Mouse (Mus musculus): ENCODE results near the gene Ubash3a.

Ubash3a gene

GRCm38 (mm10) chr17:31207771-31208334, at the start of gene Ubash3a:
Gene Ubash3a, plus strand, starts transcription at chr17:31207873.
- in situ Hi-C loops (cut with MseI, MboI), result no loop called here

DNA sequence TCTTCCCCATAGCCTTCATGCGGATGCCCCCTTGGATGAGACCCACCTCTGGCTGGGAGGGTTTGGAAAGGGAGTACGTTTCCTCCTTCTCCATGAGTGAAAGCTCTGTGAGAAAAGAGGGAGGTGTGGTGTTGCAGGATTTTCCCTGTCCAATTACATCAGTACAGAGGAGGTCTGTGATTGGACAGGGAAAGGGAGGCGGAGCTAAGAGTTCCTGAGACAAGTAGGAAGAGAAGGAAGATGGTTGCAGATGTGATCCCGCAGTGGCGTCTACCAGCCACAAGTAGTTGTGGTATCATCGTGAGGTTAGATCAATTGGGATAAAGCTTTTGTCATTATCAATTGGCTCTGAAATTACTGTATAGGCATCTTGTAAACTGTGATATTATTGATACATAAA, 49.8 kb upstream of the Ubash3a start:
- in situ Hi-C loops (cut with MseI, MboI), result no loop called here

DNA sequence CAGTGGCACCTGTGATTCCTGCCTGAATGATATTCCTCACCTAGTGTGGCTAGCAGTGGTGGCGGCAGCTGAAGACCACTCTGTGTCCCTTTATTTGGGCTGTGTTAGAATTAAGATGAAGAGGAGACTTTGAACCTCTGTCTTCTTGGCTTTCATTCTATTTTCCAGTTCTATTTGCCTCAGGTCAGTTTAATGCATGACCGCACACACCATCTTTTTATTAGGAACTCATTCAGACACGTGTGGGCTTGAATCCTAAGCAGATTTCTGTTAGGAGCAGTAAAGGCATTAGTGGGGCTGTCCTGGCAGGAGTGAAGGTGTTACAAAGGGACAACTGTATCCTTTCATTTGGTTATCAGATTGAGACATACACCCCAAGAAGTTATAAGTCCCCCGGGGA, 47.4 kb upstream of the Ubash3a start:
- in situ Hi-C loops (cut with MseI, MboI), result no loop called here

DNA sequence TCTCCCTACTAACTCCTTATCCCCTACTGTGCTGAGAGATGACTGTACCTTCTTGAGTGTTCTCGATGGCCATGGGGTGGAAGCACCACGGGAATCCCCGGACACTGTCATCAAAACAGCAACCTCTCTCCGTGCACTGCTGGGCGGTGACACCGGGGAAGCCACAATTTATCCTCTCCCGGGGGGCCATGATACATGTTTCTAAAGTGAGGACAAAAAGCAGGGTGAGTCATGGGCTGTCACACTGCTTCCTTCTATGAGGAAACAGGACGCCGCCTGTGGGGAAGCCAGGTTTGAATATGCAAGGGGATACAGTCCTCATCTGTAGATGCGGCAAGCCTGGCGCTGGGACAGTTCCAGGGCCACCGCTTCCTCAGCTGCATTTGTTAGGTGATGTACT, 45.1 kb upstream of the Ubash3a start:
- in situ Hi-C loops (cut with MseI, MboI), result no loop called here

- in situ Hi-C loops (cut with MseI, MboI), result no loop called here
Measured at GRCm38 (mm10) chr17:31163821-31164220, 43.9 kb upstream of the Ubash3a start.

DNA sequence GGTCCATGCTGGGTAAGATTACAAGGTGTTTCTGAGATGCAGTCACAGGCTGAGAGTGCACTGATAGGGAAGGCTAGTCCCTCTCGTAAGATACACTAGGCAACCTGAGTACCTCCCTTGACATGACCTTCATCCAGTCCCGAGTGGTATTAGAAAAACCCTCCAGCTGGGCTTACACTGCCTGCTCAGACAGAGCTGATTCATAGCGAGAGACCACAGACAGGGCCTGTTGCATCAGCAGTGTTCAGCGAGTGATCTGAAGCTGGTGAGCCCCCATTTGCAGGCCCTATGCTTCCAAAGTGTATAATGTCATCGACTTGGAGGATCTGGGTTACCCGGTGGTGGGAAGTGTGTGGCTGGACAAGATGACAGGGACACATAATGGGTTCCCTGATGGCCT, 42.5 kb upstream of the Ubash3a start, which contains the start of gene Tff1:
Gene Tff1, minus strand, starts transcription at position 151 of the 400 bp plus-strand sequence.
- in situ Hi-C loops (cut with MseI, MboI), result no loop called here

- in situ Hi-C loops (cut with MseI, MboI), result no loop called here
Measured at GRCm38 (mm10) chr17:31169796-31170195, 37.9 kb upstream of the Ubash3a start.

DNA sequence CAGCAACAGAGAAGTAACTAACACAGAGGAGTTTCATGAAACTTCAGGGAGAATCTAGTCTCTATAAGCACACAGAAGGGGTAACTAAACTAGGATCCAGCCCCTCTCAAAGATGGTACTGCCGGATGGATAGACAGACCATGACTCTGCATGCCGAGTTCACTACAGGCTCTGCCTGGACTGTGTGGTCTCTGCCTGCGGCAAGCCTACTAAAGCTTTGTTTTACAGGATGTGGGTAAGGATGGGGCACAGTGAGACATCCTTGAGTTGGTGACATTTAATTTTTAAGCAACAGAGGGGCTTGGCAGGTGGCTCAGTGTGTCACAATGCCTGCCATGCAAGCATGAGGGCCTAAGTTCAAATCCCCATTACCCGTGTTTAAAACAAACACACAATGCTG, 31.4 kb upstream of the Ubash3a start:
- in situ Hi-C loops (cut with MseI, MboI), result no loop called here

GRCm38 (mm10) chr17:31181490-31181889, 26.2 kb upstream of the Ubash3a start:
- in situ Hi-C loops (cut with MseI, MboI), result loop anchor here (10.0 kb wide), 2 partner anchors 47 to 167 kb away; no protein-coding TSS in a partner anchor

DNA sequence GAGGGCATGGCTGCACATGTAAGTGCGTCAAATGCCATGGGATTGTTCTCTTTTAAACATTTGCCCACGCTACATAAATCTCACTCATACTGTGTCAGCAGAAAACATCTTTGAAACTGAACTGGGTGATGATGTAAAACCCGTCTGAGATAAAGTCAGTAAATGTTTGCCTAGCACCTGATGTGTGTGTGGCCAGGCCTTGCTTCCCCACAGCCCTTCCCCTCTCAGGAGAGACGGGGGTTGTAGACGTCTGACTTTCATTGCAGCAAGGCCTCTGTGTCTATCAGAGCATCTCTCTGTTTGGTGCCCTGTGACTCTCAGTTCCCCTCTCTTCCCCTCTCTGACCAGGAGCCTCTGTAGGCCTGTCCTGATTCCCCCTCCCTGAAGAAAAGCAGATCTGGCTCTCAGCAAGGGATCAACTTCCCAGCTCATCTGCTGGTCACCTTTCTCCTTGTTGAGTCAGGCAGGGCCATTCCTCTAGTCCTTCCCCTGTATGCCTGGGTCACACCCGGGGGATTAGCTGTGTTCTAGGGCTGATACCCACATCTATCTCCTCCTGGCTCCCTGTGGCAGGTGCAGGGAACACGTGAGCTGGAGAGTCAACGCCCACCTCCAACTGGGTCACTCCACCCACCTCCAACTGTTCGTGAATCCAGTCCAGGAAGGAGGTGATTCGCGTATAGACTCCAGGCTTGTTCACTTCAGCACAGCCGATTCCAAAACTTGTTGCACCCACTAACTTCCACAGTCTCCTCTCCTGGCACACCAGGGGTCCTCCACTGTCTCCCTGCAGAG, 24.3 kb upstream of the Ubash3a start:
- in situ Hi-C loops (cut with MseI, MboI), result loop anchor here (10.0 kb wide), 2 partner anchors 49 to 169 kb away; no protein-coding TSS in a partner anchor

DNA sequence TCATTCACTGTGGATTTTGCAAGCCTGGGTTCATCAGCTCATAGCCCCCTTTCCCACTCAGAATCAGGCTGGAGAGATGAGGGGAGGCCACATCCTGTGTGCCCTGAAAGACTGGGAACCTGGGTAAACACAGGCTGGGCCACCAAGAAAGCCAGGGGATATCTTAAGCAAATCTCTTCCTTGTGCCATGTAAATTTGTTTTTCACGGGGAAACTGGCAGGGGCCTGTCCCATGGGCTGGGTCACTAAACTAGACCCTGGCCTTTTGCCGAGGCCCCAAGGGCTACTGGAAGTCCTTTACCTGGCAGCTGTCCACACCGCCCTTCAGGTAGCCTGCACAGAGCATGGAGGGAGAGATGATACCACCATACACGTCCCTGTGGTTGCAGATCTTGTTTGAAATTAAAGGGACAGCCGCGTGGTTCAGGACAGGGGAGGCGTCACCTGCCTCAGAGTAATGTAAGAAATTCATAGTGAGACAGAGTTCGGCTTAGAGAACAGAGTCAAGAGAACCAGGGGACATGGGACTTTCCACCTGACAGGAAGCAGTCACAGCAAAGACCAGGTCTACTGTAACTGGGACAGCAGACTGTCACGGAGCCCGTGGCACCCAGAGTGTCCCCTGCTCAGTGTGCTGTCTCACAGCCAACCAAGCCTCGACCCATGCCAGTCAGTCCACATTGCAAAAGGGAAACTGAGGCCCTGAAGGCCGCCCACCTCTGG, 23.2 kb upstream of the Ubash3a start:
- in situ Hi-C loops (cut with MseI, MboI), result loop anchor here (10.0 kb wide), 2 partner anchors 50 to 170 kb away; no protein-coding TSS in a partner anchor

- in situ Hi-C loops (cut with MseI, MboI), result loop anchor here (10.0 kb wide), 2 partner anchors 53 to 173 kb away; no protein-coding TSS in a partner anchor
Measured at GRCm38 (mm10) chr17:31187370-31187769, 20.3 kb upstream of the Ubash3a start.

DNA sequence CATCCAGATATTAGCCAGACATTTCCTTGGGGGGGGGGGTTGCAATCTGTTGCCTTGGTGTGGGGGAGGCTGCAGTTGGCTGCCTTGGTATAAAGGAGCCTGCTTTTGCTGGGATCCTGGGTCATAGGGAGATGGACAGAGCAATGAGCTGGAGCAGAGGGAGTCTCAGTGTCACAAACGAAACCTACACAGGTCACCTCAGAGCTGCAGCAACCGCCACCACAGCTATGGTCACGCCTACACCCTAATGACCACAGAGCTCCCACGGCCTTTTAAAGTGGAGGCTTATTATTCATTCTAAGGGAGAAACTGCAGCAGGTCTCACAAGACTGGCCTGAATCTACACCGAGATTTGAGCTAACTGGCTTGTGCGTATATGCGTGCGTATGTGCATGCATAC, 15.8 kb upstream of the Ubash3a start:
- in situ Hi-C loops (cut with MseI, MboI), result no loop called here

- in situ Hi-C loops (cut with MseI, MboI), result no loop called here
Measured at GRCm38 (mm10) chr17:31192663-31193062, 15.0 kb upstream of the Ubash3a start.

DNA sequence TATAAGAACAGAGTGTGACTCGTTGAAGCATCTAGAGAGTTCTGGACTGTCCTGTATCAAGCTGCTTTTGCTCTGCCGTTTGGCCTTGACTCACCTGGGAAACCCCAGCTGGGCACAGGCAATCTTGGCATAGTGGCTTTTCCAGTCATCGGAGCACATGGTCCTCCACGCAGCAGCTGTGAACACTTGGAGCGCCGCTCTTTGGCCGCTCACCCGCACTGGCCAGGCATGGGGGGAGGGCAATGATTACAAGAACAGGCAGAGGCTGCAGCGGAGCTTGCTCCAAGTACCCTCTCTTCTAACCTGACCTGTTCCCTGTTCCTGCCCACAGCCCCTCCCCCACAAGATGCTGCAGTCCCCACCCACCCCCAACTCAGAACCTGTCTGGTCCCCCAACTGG, 14.3 kb upstream of the Ubash3a start:
- in situ Hi-C loops (cut with MseI, MboI), result no loop called here

DNA sequence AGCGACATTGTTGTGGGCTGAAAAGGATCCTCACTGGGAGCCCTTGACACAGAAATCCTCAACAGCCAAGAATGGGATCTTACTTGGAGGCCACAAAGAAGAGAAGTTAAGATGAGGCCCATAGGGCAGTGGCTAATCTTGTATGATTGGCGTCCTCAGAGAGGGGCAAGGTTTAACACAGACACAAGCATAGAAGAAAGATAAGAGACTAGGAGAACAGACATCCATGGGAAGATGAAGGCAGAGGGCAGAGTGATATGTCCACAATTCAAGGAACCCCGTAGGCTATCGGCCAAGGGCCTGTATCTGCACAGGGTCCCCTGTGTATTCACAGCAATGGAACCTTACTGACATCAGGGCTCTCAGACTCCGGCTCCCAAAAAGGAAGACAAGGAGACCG, 12.5 kb upstream of the Ubash3a start:
- in situ Hi-C loops (cut with MseI, MboI), result no loop called here

DNA sequence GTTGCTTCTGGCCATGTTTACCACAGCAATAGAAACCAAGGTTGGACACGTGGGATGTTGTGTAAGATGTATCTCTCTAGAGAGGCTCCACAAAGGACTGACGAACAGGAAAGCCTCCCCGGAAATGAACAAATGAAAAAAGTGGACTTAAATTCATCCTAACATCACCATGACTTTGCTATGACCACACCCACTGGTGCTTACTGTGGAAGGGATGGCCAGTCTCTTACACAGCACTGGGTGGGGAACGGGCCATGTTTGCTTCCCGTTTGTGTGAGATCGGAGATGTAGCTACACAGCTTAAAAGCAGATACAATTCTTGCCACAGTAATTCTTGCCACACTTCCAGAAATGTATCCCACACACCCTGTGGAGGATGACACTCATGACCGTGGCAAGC, 11.4 kb upstream of the Ubash3a start:
- in situ Hi-C loops (cut with MseI, MboI), result no loop called here

DNA sequence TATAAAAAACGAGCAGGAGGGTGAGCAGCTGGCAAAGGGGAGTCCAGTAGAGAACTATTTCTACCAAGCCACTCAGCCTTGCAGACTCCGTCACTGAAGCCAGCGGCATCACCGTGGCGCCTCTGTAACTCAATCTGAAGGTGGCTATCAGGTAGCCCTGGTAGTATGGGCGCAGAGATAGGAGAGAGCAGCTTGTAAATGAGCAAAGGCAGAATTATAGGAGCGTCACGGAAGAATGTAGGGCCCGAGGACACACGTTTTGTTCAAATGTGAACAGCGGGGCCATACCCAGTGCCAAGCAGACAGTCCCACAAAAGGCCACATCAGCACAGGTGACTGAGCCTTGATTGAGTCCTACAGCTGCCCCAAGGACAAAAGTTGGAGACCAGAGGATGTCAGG, 8.8 kb upstream of the Ubash3a start, which contains the start of gene Tmprss3:
Gene Tmprss3, minus strand, starts transcription at position 101 of the 400 bp plus-strand sequence.
- in situ Hi-C loops (cut with MseI, MboI), result no loop called here

DNA sequence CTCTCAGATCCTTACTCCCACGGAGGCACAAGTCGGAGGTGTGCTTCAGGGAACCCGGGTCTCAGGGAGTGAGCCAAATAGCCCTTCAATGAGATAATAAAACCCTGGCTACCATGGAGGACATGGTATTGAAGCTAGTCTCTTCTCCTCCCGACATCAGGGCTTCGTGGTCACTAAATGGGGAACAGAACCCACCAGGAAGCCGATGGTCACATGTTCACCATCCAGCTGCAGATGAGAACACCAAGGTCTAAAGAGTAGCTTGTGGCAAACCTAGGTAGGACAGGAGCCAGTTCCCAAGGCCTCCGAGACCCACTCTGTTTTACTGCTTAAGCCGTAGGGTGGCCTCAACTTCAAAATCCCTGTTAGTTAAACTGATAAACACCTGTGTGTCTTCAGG, 981 bp downstream of the Ubash3a start:
- in situ Hi-C loops (cut with MseI, MboI), result no loop called here

DNA sequence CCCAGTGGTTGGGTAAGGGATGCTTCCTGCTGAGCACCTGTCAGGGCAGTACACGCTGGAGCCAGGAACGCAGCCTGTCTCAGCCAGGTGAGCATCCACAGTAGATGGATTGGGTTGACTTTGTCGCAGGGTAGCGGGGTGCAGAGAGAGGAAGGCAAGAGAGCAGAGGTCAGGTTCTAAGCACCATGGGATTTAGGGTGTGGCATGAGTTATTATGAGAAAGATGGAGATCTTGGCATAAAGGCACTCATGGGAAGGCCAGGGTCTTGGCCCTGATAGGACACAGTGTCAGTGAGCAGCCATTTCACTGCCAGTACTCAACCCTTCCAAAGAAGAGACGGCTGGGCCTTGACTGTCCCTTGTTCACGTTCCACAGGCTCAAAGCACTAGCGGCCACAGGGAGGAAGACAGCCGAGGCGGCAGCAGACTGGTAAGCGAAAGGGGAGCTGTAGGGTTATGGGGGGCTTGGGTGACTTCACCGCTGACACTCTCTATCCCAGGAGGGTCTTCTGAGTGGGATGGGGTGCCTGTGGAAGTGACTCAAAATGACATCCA, 1.8 kb downstream of the Ubash3a start:
- in situ Hi-C loops (cut with MseI, MboI), result no loop called here

DNA sequence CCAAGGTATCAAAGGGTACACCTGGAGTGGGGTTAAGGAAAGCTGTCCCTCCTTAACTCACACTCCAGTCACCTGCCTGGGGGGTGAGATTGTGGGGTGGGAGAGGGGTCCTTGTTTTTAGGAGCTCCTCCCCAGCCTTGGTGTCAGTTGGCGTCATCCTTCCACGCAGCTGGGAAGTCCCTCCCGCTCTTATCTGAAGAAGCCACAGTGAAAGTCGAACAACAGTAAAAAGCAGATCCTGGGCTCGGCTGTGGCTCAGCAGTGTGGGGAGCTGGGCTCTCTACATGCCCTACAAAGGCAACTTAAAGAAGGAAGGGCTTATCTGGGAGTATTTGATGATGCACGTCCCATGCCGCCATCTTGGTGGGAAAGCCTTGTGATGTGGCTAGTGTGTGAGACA, 2.6 kb downstream of the Ubash3a start:
- in situ Hi-C loops (cut with MseI, MboI), result no loop called here

- in situ Hi-C loops (cut with MseI, MboI), result no loop called here
Measured at GRCm38 (mm10) chr17:31211881-31212280, 4.2 kb downstream of the Ubash3a start.
